In the genomic region with DNA sequence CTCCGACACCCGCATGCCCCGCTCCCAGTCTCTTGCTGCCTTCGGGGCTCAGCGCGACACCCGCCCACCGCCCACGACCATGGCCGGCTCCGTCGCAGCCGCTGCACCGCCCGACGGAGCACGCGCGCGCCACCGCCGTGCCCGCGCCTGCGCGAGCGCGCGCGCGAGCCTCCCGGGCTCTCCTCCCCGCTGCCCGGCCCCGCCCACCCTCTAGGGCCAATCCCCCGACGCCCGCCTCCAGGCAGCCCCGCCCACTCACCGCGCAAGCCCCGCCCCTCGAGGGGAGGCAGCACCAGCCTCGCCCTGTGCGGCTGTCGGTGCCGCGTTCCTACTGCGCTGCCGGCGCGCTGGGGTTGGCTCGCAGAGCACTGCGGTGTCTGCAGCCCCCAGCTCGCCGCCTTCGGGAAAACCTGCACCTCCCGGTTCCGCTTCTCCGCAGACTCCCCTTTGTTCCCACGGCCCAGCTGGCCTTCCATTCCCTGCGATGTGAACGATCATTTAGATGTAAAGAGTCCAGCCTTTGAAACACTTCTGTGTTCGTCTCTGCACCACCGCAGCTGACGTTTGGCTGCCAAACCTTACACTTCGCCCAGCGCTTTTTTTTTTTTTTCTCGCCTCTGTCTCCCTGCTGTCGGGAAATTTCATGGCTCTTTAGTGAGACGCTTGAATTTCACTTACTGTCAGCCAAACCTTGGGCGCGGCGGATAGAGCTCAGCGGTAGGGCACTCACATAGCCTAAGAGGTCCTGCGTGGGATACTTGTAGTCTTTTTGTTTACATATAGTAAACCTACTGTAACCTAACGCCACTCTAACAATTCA, we compare ENCODE assay signal across 8 mouse cellular contexts. TPM values are rescaled to one million over a fixed set of nuclear protein-coding genes. Genes with fewer than 3 reads are reported as not detected.
DNase-seq lines count a peak whose midpoint lies in the region; ATAC-seq lines count a peak whose summit lies in the region.

TSS of gene Pik3cb (minus strand) at position 559 of the 820 bp plus-strand sequence.

- peak within 1 kb of the TSS; percentile 71 for H3K4me2 ChIP-seq in hindbrain, embryonic 13.5 days

- peak; percentile 95 for ATAC-seq in hindbrain, embryonic 13.5 days (ENCODE audit: low FRiP score)

- peaks cover 22% of the 10 kb centered on the region for H3K4me1 ChIP-seq in hindbrain, embryonic 13.5 days (replicated peaks)

- peak within 1 kb of the TSS; percentile 92 for H3K9ac ChIP-seq in hindbrain, embryonic 13.5 days

- WGBS in hindbrain, embryonic 13.5 days, result under 1% methylated on average over 69 of the region's 77 CpGs

- no peaks in the 10 kb centered on the region for H3K36me3 ChIP-seq in hindbrain, embryonic 13.5 days

- H3K27ac ChIP-seq in hindbrain, embryonic 13.5 days, result peak within 1 kb of the TSS; percentile 97

- H3K4me3 ChIP-seq in hindbrain, embryonic 13.5 days, result peak within 1 kb of the TSS; percentile 80

- peak; percentile 99 for DNase-seq in Muller cell, postnatal 12 days (ENCODE audit: inconsistent ontology term)
- peak; percentile 95 for DNase-seq in cerebellum, adult 9-11 months
- peak; percentile 93 to 98 for DNase-seq in frontal cortex, postnatal 10 days (ENCODE audit: low spot score in 2 of 2)
- peak; percentile 95 to 97 for DNase-seq in layer of hippocampus, postnatal 25 days (ENCODE audit: extremely low spot score in 1 of 2, low spot score in 1 of 2)
- peak; percentile 97 for DNase-seq in lung, postnatal 25 days (ENCODE audit: low spot score)
- DNase-seq in retina, embryonic 14.5 days (ENCODE audit: low spot score), result peak; percentile 91
- peak; percentile 100 for DNase-seq in thymus, postnatal 4 days

- no peaks in the 10 kb centered on the region for H3K9me3 ChIP-seq in hindbrain, embryonic 13.5 days

- 0 out of 2 replicates have a peak, but pooled peaks cover 17% of the 10 kb centered on the region for H3K27me3 ChIP-seq in hindbrain, embryonic 13.5 days

RNA-seq across cellular contexts. Expression of gene Pik3cb, which starts in this region (rescaled TPM):
- 3.2 and 4.3 TPM in 2 replicates for polyA plus RNA-seq in hindbrain, embryonic 13.5 days (2015; fragmentation: Nextera tagmentation; extraction: Ambion mirVana)
- 10 to 100 TPM; 25.3 to 26.7 TPM for total RNA-seq in layer of hippocampus, postnatal 25 days (2021)

Comparison
In these comparisons a context has a peak if more than half of its experiments do, and no peak if none do; other contexts are left out.
1. Peak in every context shown above with its lines: DNase-seq, ATAC-seq, H3K4me3 ChIP-seq and H3K27ac ChIP-seq.